Mouse (Mus musculus): ENCODE measurements around the gene Sh3d19.

Gene Sh3d19

GRCm38 (mm10) chr3:85970742-85971598, at the start of gene Sh3d19:
TSS of gene Sh3d19 (plus strand) at chr3:85971109.
- in situ Hi-C loops (cut with MseI, MboI), result no loop called here

GRCm38 (mm10) chr3:85922331-85922730, 48.6 kb upstream of the Sh3d19 start:
- in situ Hi-C loops (cut with MseI, MboI), result no loop called here

GRCm38 (mm10) chr3:85923343-85923742, 47.6 kb upstream of the Sh3d19 start:
- in situ Hi-C loops (cut with MseI, MboI), result no loop called here

GRCm38 (mm10) chr3:85923954-85924945, 46.7 kb upstream of the Sh3d19 start:
- in situ Hi-C loops (cut with MseI, MboI), result no loop called here

- in situ Hi-C loops (cut with MseI, MboI), result no loop called here
These were observed 43.6 kb upstream of the Sh3d19 start for GRCm38 (mm10) chr3:85927296-85927695.

GRCm38 (mm10) chr3:85928140-85928611, 42.7 kb upstream of the Sh3d19 start:
- in situ Hi-C loops (cut with MseI, MboI), result no loop called here

- in situ Hi-C loops (cut with MseI, MboI), result no loop called here
These were observed 41.2 kb upstream of the Sh3d19 start for GRCm38 (mm10) chr3:85929711-85930110.

- in situ Hi-C loops (cut with MseI, MboI), result no loop called here
These were observed 40.1 kb upstream of the Sh3d19 start for GRCm38 (mm10) chr3:85930671-85931255.

- in situ Hi-C loops (cut with MseI, MboI), result no loop called here
These were observed 39.0 kb upstream of the Sh3d19 start for GRCm38 (mm10) chr3:85931859-85932258.

- in situ Hi-C loops (cut with MseI, MboI), result no loop called here
These were observed 37.3 kb upstream of the Sh3d19 start for GRCm38 (mm10) chr3:85933586-85933985.

- in situ Hi-C loops (cut with MseI, MboI), result no loop called here
These were observed 20.0 kb upstream of the Sh3d19 start for GRCm38 (mm10) chr3:85950914-85951313.

GRCm38 (mm10) chr3:85952696-85953283, 18.1 kb upstream of the Sh3d19 start:
- in situ Hi-C loops (cut with MseI, MboI), result no loop called here

- in situ Hi-C loops (cut with MseI, MboI), result no loop called here
These were observed 15.6 kb upstream of the Sh3d19 start for GRCm38 (mm10) chr3:85955269-85955668.

- in situ Hi-C loops (cut with MseI, MboI), result no loop called here
These were observed 15.2 kb upstream of the Sh3d19 start for GRCm38 (mm10) chr3:85955704-85956103.

- in situ Hi-C loops (cut with MseI, MboI), result no loop called here
These were observed 11.2 kb upstream of the Sh3d19 start for GRCm38 (mm10) chr3:85959669-85960068.

GRCm38 (mm10) chr3:85961134-85961533, 9.8 kb upstream of the Sh3d19 start:
- in situ Hi-C loops (cut with MseI, MboI), result no loop called here

- in situ Hi-C loops (cut with MseI, MboI), result no loop called here
These were observed 5.4 kb upstream of the Sh3d19 start for GRCm38 (mm10) chr3:85965479-85965878.

GRCm38 (mm10) chr3:85969040-85969439, 1.9 kb upstream of the Sh3d19 start:
- in situ Hi-C loops (cut with MseI, MboI), result no loop called here

- in situ Hi-C loops (cut with MseI, MboI), result no loop called here
These were observed 678 bp downstream of the Sh3d19 start for GRCm38 (mm10) chr3:85971599-85971975.

- in situ Hi-C loops (cut with MseI, MboI), result no loop called here
These were observed 2.6 kb downstream of the Sh3d19 start for GRCm38 (mm10) chr3:85973376-85974140.

- in situ Hi-C loops (cut with MseI, MboI), result no loop called here
These were observed 3.5 kb downstream of the Sh3d19 start for GRCm38 (mm10) chr3:85974451-85974850.

All from mouse trophoblast stem cell (cell line).